Mouse (Mus musculus) CH12.LX (cell line): ENCODE measurements at regions not wholly inside any gene's neighbourhood (a gene's known extent, or its start where the extent isn't known, plus 50 kb on each side); places are given as distances from the start of the nearest gene placed in this dataset.

ENCODE experiments used
- DNase-seq: peaks from one replicate; pipeline ENCODE4 v3.0.0-alpha.2; 2013; ENCODE audit errors: extremely low read depth
- H3K27ac ChIP-seq: 2 replicates; pipeline ENCODE4 v1.5.1; 2012; ENCODE audit warnings: low read depth, mild to moderate bottlenecking, control low read depth, moderate library complexity; ENCODE audit not compliant: insufficient read depth
- H3K27me3 ChIP-seq: replicated peaks from 2 replicates; pipeline ENCODE3; 2012; ENCODE audit warnings: inconsistent platforms
- H3K36me3 ChIP-seq, 2 experiments: replicated peaks in 1 of 2; 2 replicates each; pipeline versions ENCODE3 to v1.6.1; 2012; ENCODE audit warnings: inconsistent platforms in 1 of 2, low read length in 1 of 2, mild to moderate bottlenecking in 1 of 2, mixed read lengths in 1 of 2, moderate library complexity in 1 of 2; ENCODE audit not compliant: control insufficient read depth in 1 of 2, insufficient read depth in 1 of 2
- H3K4me1 ChIP-seq, 2 experiments: 2 replicates each; pipeline ENCODE4 v1.6.1; 2012; ENCODE audit warnings: inconsistent platforms in 1 of 2, moderate library complexity in 1 of 2; ENCODE audit not compliant: insufficient read depth in 2 of 2, control insufficient read depth in 1 of 2
- H3K4me2 ChIP-seq: 2 replicates; pipeline ENCODE4 v1.6.1; 2012; ENCODE audit warnings: low read depth, mild to moderate bottlenecking, control low read depth; ENCODE audit not compliant: poor library complexity, insufficient read depth, severe bottlenecking
- H3K4me3 ChIP-seq, 3 experiments: fragments of 150-350 bp in 1 of 3; sonication (generic) in 1 of 3; replicated peaks in 1 of 3; 2 replicates each; pipeline versions ENCODE3 to v1.5.1; 2011 to 2012; ENCODE audit warnings: low read depth in 2 of 3, low read length in 2 of 3, mild to moderate bottlenecking in 2 of 3, moderate library complexity in 2 of 3, control low read depth in 1 of 3, improper control_type of control experiment in 1 of 3, inconsistent platforms in 1 of 3, mixed read lengths in 1 of 3; ENCODE audit not compliant: poor library complexity in 1 of 3
- H3K79me2 ChIP-seq: replicated peaks from 2 replicates; pipeline ENCODE4 v1.6.1; 2012; ENCODE audit warnings: mild to moderate bottlenecking, moderate library complexity; ENCODE audit not compliant: control insufficient read depth, poor library complexity, insufficient read depth, severe bottlenecking; ENCODE audit errors: extremely low read depth
- H3K9ac ChIP-seq: 2 replicates; pipeline ENCODE4 v1.6.1; 2012; ENCODE audit warnings: low read depth, mild to moderate bottlenecking, control low read depth, moderate library complexity; ENCODE audit not compliant: insufficient read depth
- H3K9me3 ChIP-seq: replicated peaks from 2 replicates; pipeline ENCODE3; 2012; ENCODE audit warnings: low read length, inconsistent platforms, mixed read lengths
- BHLHE40 ChIP-seq: IDR thresholded peaks from 2 replicates; pipeline ENCODE4 v1.6.1; 2011; ENCODE audit warnings: mild to moderate bottlenecking, low read depth, low read length, improper control_type of control experiment
- CHD2 ChIP-seq: IDR thresholded peaks from 2 replicates; pipeline ENCODE4 v1.6.1; 2011; ENCODE audit warnings: low read length, improper control_type of control experiment
- EP300 ChIP-seq: IDR thresholded peaks from 2 replicates; pipeline ENCODE4 v1.6.1; 2011; ENCODE audit warnings: low read length, improper control_type of control experiment
- ETS1 ChIP-seq: conservative IDR thresholded peaks from 2 replicates; pipeline ENCODE4 v1.6.1; 2012; ENCODE audit warnings: low read depth, mild to moderate bottlenecking, inconsistent platforms, low read length, improper control_type of control experiment, moderate library complexity
- KAT2A ChIP-seq: IDR thresholded peaks from 2 replicates; pipeline ENCODE4 v1.6.1; 2012; ENCODE audit warnings: low read length, improper control_type of control experiment, inconsistent platforms; ENCODE audit not compliant: insufficient replicate concordance
- MAFK ChIP-seq: IDR thresholded peaks from 2 replicates; pipeline ENCODE4 v1.6.1; 2011; ENCODE audit warnings: low read length, improper control_type of control experiment; ENCODE audit not compliant: insufficient replicate concordance
- MAX ChIP-seq: IDR thresholded peaks from 2 replicates; pipeline ENCODE4 v1.6.1; 2011; ENCODE audit warnings: low read length, improper control_type of control experiment
- MEF2A ChIP-seq: IDR thresholded peaks from 2 replicates; pipeline ENCODE4 v1.6.1; 2014; ENCODE audit warnings: low read depth, mild to moderate bottlenecking, inconsistent platforms, low read length, improper control_type of control experiment, borderline replicate concordance
- MXI1 ChIP-seq: IDR thresholded peaks from 2 replicates; pipeline ENCODE4 v1.6.1; 2011; ENCODE audit warnings: mild to moderate bottlenecking, low read depth, low read length, improper control_type of control experiment
- MYC ChIP-seq: IDR thresholded peaks from 2 replicates; pipeline ENCODE4 v1.6.1; 2011; ENCODE audit warnings: low read depth, mild to moderate bottlenecking, improper control_type of control experiment, low read length
- NELFE ChIP-seq: IDR thresholded peaks from 2 replicates; pipeline ENCODE4 v1.6.1; 2011; ENCODE audit warnings: low read depth, low read length, improper control_type of control experiment
- NRF1 ChIP-seq: IDR thresholded peaks from 2 replicates; pipeline ENCODE4 v1.6.1; 2014; ENCODE audit warnings: low read depth, mild to moderate bottlenecking, inconsistent platforms, low read length, improper control_type of control experiment, moderate library complexity
- POLR2A ChIP-seq: IDR thresholded peaks from 2 replicates; pipeline ENCODE4 v1.6.1; 2011; ENCODE audit warnings: low read depth, mild to moderate bottlenecking, improper control_type of control experiment, low read length
- POLR2AphosphoS2 ChIP-seq: IDR thresholded peaks from 2 replicates; pipeline ENCODE4 v1.6.1; 2011; ENCODE audit warnings: low read depth, low read length, improper control_type of control experiment
- RCOR1 ChIP-seq: conservative IDR thresholded peaks from 2 replicates; pipeline ENCODE4 v1.6.1; 2012; ENCODE audit warnings: low read depth, mild to moderate bottlenecking, inconsistent platforms, low read length, improper control_type of control experiment
- SIN3A ChIP-seq: IDR thresholded peaks from 2 replicates; pipeline ENCODE4 v1.6.1; 2012; ENCODE audit warnings: low read length, improper control_type of control experiment, inconsistent platforms
- SMC3 ChIP-seq: IDR thresholded peaks from 2 replicates; pipeline ENCODE4 v1.6.1; 2011; ENCODE audit warnings: low read depth, low read length, improper control_type of control experiment
- TCF12 ChIP-seq: IDR thresholded peaks from 2 replicates; pipeline ENCODE4 v1.6.1; 2014; ENCODE audit warnings: low read depth, mild to moderate bottlenecking, inconsistent platforms, low read length, improper control_type of control experiment
- USF1 ChIP-seq: IDR thresholded peaks from 2 replicates; pipeline ENCODE4 v1.6.1; 2014; ENCODE audit warnings: low read depth, mild to moderate bottlenecking, inconsistent platforms, low read length, improper control_type of control experiment
- ZC3H11A ChIP-seq: IDR thresholded peaks from 2 replicates; pipeline ENCODE4 v1.6.1; 2012; ENCODE audit warnings: low read depth, mild to moderate bottlenecking, inconsistent platforms, low read length, improper control_type of control experiment
- ZKSCAN1 ChIP-seq: IDR thresholded peaks from 2 replicates; pipeline ENCODE4 v1.6.1; 2012; ENCODE audit warnings: low read depth, inconsistent platforms, low read length, improper control_type of control experiment, borderline replicate concordance
- dilution Hi-C: fragments of 300-500 bp; cut with MboI; formaldehyde crosslinking; loops from 2 replicates; pipeline ENCODE4 v1.14.3; 2020; ENCODE audit warnings: low sequenced_read_pairs; ENCODE audit not compliant: extremely low pct_unique_long_range_greater_than_20kb, extremely low pct_ligation_motif_present
- in situ Hi-C: fragments of 300-500 bp; cut with MboI; formaldehyde crosslinking; loops from 3 replicates; pipeline ENCODE4 v1.14.3; 2019; ENCODE audit warnings: low sequenced_read_pairs, low pct_ligation_motif_present, low pct_unique_long_range_greater_than_20kb, mixed read lengths

- no peaks in the 10 kb centered on the region for H3K27me3 ChIP-seq
- H3K9ac ChIP-seq, result no peak overlapping the region
- H3K27ac ChIP-seq, result no peak overlapping the region
- DNase-seq, result peak; percentile 52
- no peaks in the 10 kb centered on the region for H3K79me2 ChIP-seq
- in situ Hi-C loops, result no loop called here
- no peak overlapping the region for H3K4me3 ChIP-seq
- H3K9me3 ChIP-seq, result peaks cover 3% of the 10 kb centered on the region
- dilution Hi-C loops, result no loop called here
- H3K4me1 ChIP-seq, result peaks cover 5 to 28% of the 10 kb centered on the region in 2 experiments
- 0 out of 2 replicates have a peak overlapping the region, but pooled peaks have one; percentile 5 for H3K4me2 ChIP-seq
- H3K36me3 ChIP-seq, result no peaks in the 10 kb centered on the region
- peak; percentile 50 for TF ChIP-seq BHLHE40
- peak; percentile 44; the same call in 1 of the 2 replicates for TF ChIP-seq ETS1
- TF ChIP-seq EP300, result peak; percentile 82
- peak; percentile 25; the same call in 1 of the 2 replicates for TF ChIP-seq TCF12
- TF ChIP-seq KAT2A, result no peak
- no peak for TF ChIP-seq USF1
- peak; percentile 73; the same call in 1 of the 2 replicates for TF ChIP-seq MEF2A
- TF ChIP-seq MAFK, result 0 out of 2 replicates have a peak, but pooled peaks have one; percentile 31
- no peak for TF ChIP-seq NRF1
- no peak for TF ChIP-seq NELFE
- no peak for TF ChIP-seq CHD2
- no peak for TF ChIP-seq POLR2AphosphoS2
Observed at GRCm38 (mm10) chr10:17485049-17485449, 238.0 kb upstream of the Cited2 start.

DNA sequence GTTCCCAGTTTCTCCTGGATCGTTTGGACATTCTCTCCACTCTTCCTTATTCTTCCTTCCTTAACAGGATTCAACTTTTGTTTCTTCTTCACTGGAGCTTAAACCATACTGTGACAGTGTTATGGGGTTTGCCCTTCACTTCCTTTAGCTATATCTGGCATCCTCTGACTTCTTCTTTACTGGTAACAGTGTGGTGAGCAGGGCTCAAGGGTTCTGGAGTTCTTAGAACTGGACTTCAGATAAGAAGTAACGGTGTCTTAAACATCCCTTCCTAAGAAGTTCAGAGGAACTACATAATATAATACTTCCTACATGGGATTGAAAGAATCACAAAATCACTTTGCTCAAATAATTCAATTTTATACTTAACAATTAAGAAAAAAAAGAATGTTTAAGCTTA, 237.5 kb upstream of the Cited2 start:
- no peak overlapping the region for H3K4me2 ChIP-seq
- no peak for TF ChIP-seq MXI1
- in situ Hi-C loops, result no loop called here
- H3K4me3 ChIP-seq, result no peak overlapping the region
- DNase-seq, result peak; percentile 21
- H3K36me3 ChIP-seq, result no peaks in the 10 kb centered on the region
- H3K27ac ChIP-seq, result no peak overlapping the region
- H3K79me2 ChIP-seq, result no peaks in the 10 kb centered on the region
- H3K9ac ChIP-seq, result no peak overlapping the region
- H3K9me3 ChIP-seq, result peaks cover 3% of the 10 kb centered on the region
- peaks cover 5 to 28% of the 10 kb centered on the region in 2 experiments for H3K4me1 ChIP-seq
- no peaks in the 10 kb centered on the region for H3K27me3 ChIP-seq
- dilution Hi-C loops, result no loop called here

DNA sequence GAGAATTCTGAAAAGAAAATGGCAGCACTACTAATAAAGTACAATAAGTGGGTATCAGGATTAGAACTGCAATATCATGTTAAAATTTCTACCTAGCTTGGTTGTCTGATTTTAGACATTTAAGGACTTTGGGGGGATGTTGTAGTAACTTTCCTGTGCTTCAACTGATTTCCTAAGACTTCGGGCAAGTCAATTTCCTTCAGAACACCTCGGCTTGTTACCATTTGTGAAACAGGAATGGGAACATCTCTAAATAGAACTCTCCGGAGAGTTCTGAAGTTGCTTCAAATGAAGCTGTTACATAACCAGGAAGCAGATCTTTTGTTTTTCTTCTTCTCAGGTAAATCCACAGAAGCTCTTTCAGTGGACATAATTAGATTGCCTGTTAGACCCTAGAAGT, 237.0 kb upstream of the Cited2 start:
- in situ Hi-C loops, result no loop called here
- no peaks in the 10 kb centered on the region for H3K79me2 ChIP-seq
- H3K27ac ChIP-seq, result no peak overlapping the region
- H3K4me2 ChIP-seq, result no peak overlapping the region
- TF ChIP-seq SMC3 (no peak), MAX (no peak), MYC (no peak), ZC3H11A (no peak), RCOR1 (no peak), SIN3A (no peak), NRF1 (no peak), TCF12 (no peak), ZKSCAN1 (no peak), POLR2A (no peak), ETS1 (no peak)
- no peak overlapping the region for H3K9ac ChIP-seq
- no peak for DNase-seq
- H3K36me3 ChIP-seq, result no peaks in the 10 kb centered on the region
- H3K4me1 ChIP-seq, result peaks cover 5 to 28% of the 10 kb centered on the region in 2 experiments
- dilution Hi-C loops, result no loop called here
- peaks cover 3% of the 10 kb centered on the region for H3K9me3 ChIP-seq
- no peak overlapping the region for H3K4me3 ChIP-seq
- no peaks in the 10 kb centered on the region for H3K27me3 ChIP-seq
